Mouse (Mus musculus) limb, embryonic 11.5 days (tissue): ENCODE measurements around the gene Ccdc162. TPM values are rescaled to one million over a fixed set of nuclear protein-coding genes. Genes with fewer than 3 reads are reported as not detected.

Source experiments
- ATAC-seq: fragments of 200-750 bp; cut with Nextera tagmentation; 2 replicates; pipeline ENCODE4 v1.8.0; 2017; ENCODE audit warnings: low read depth; ENCODE audit not compliant: insufficient number of reproducible peaks, low FRiP score, low TSS enrichment
- DNase-seq: peaks from one replicate; pipeline ENCODE4 v3.0.0-alpha.2; 2015; ENCODE audit warnings: low spot score
- H3K27ac ChIP-seq: fragments of 300-500 bp; sonication (generic); replicated peaks from 2 replicates; pipeline ENCODE4 v1.5.1; 2014; ENCODE audit warnings: low read depth, mild to moderate bottlenecking, low read length
- H3K27me3 ChIP-seq: fragments of 300-500 bp; sonication (generic); 2 replicates; pipeline ENCODE4 v1.6.1; 2014; ENCODE audit warnings: mild to moderate bottlenecking, low read length, mixed read lengths; ENCODE audit not compliant: control insufficient read depth, insufficient read depth
- H3K36me3 ChIP-seq: fragments of 300-500 bp; sonication (generic); 2 replicates; pipeline ENCODE4 v1.6.1; 2014; ENCODE audit warnings: mild to moderate bottlenecking, low read length, moderate library complexity, mixed read lengths; ENCODE audit not compliant: control insufficient read depth, insufficient read depth
- H3K4me1 ChIP-seq: fragments of 300-500 bp; sonication (generic); 2 replicates; pipeline ENCODE4 v1.6.1; 2014; ENCODE audit warnings: low read length, mixed read lengths; ENCODE audit not compliant: control insufficient read depth, insufficient read depth
- H3K4me2 ChIP-seq: fragments of 300-500 bp; sonication (generic); 2 replicates; pipeline ENCODE4 v1.6.1; 2014; ENCODE audit warnings: low read depth, mild to moderate bottlenecking, moderate library complexity; ENCODE audit not compliant: severe bottlenecking
- H3K4me3 ChIP-seq: fragments of 300-500 bp; sonication (generic); 2 replicates; pipeline ENCODE4 v1.5.1; 2014; ENCODE audit warnings: low read depth, low read length
- H3K9ac ChIP-seq: fragments of 300-500 bp; sonication (generic); 2 replicates; pipeline ENCODE4 v1.6.1; 2014; ENCODE audit warnings: mild to moderate bottlenecking, low read length
- H3K9me3 ChIP-seq: fragments of 300-500 bp; sonication (generic); 2 replicates; pipeline ENCODE4 v1.6.1; 2016; ENCODE audit warnings: low read length; ENCODE audit not compliant: control insufficient read depth
- WGBS: fragments of 180-500 bp; shearing (Covaris S2); extraction: QIAGEN DNeasy Blood & Tissue Kit; methylation state at CpG from one replicate; pipeline ENCODE4 v1.1.7; 2014; 5-methylcytosine and 5-hydroxymethylcytosine counted together
- polyA plus RNA-seq: library from polyadenylated mRNA; unstranded; fragments of >200 nt; fragmentation: Nextera tagmentation; extraction: Ambion mirVana; gene quantifications from 2 replicates; pipeline ENCODE4 v1.2.1, GENCODE M21; 2014

The Ccdc162 gene
- polyA plus RNA-seq, 1 experiment from 2014 or later = 0.29 TPM

DNA sequence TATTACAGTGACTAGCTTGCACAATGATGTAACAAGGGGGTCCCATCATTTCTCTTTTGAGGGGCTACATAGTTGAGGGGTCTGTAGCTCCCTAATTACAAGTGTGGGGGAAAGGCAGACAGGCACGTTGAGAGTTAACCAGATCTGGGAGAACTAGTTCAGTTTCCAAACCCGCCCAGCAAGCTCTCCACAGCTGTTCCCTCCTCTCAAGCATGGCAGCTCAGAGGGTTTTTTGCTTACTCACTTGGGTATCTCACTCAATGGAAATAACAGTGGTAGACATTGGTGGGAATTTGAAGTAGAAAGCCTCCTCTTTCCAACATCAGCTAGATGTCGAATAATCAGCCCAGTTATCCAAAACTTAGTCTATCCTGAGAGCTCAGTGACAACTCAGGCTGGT, 161.4 kb downstream of the Ccdc162 start:
- peaks cover 16% of the 10 kb centered on the region for H3K4me1 ChIP-seq
- WGBS = 84% methylated on average over 3 of the region's 3 CpGs
- ATAC-seq (no peak), DNase-seq (no peak)
- no peak overlapping the region for H3K4me3 ChIP-seq
- H3K36me3 ChIP-seq = no peaks in the 10 kb centered on the region
- H3K9me3 ChIP-seq = peaks cover 2% of the 10 kb centered on the region; the same call in 1 of the 2 replicates
- no peak overlapping the region for H3K4me2 ChIP-seq
- H3K27me3 ChIP-seq = no peaks in the 10 kb centered on the region
- no peak overlapping the region for H3K27ac ChIP-seq
- H3K9ac ChIP-seq = no peak overlapping the region

DNA sequence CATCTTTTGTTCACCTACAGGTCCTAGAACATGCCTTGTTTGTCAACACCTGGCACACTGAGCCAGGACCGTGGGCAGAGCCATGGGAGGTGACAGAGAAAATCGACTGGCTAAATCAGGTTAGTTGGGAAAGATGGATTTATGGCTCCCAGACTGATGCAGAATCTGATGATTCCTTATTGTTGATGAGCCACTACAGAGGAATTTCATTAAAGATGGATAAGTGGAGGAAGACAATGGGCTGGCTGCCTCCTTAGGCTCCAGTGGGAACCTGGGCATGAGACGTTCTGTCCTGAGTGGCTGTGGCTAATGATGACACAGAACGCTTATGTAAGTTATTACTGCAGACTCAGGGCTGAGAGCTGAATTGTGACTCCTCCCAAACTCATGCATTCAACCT, 162.7 kb downstream of the Ccdc162 start:
- Histone ChIP-seq H3K9ac (no peak overlapping the region), H3K9me3 (peaks cover 4% of the 10 kb centered on the region; the same call in 1 of the 2 replicates)

DNA sequence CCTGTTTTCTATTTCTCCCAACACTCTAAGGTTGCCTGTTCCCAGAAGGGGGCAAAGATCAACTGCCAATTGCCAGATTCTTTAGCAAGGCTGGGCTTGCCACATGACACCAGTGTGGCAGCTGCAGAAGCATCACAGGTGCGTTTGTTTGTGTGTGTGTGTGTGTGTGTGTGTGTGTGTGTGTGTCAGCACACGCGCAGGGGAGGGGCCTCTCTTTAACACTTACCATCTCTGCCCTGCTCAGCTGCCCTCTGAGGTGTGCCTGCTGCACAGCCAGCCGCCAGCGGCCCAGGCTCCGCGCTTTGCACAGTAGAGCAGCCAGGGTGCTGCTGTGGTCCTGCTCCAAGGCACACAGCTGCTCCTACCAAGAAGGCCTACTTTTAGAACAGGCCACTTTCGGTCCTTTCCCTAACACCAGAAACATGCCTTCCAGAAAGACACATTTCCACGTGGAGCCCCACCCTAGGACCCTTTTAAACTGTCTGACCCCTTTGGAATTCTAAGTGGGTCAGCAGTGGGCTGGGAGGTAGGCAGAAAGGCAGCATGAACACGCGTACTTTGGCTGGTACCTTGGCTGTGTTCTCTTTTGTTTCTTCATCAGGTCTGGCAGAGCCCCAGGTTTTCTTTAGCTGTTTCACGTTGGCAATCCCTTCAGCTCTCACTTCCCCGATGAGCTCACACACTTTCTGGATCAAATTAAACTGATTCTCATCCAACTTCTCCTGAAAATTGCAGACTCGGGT, 163.4 kb downstream of the Ccdc162 start:
- ATAC-seq = peak; percentile 76; the same call in 1 of the 2 replicates
- Histone ChIP-seq H3K27ac (peak overlapping the region; percentile 62; the same call in 1 of the 2 replicates), H3K36me3 (no peaks in the 10 kb centered on the region), H3K9me3 (peaks cover 4% of the 10 kb centered on the region; the same call in 1 of the 2 replicates), H3K27me3 (no peaks in the 10 kb centered on the region), H3K4me2 (no peak overlapping the region), H3K4me3 (no peak overlapping the region), H3K4me1 (peaks cover 16% of the 10 kb centered on the region), H3K9ac (peak overlapping the region; percentile 4; the same call in 1 of the 2 replicates)
- 31% methylated on average over 14 of the region's 14 CpGs for WGBS
- DNase-seq = peak; percentile 63

More for the DNA sequence above, 162.7 kb downstream of the Ccdc162 start:
- Histone ChIP-seq H3K4me1 (peaks cover 16% of the 10 kb centered on the region), H3K36me3 (no peaks in the 10 kb centered on the region), H3K4me3 (no peak overlapping the region), H3K27me3 (no peaks in the 10 kb centered on the region), H3K27ac (no peak overlapping the region), H3K4me2 (no peak overlapping the region)
- 62% methylated on average over 4 of the region's 4 CpGs for WGBS
- DNase-seq (no peak), ATAC-seq (no peak)

DNA sequence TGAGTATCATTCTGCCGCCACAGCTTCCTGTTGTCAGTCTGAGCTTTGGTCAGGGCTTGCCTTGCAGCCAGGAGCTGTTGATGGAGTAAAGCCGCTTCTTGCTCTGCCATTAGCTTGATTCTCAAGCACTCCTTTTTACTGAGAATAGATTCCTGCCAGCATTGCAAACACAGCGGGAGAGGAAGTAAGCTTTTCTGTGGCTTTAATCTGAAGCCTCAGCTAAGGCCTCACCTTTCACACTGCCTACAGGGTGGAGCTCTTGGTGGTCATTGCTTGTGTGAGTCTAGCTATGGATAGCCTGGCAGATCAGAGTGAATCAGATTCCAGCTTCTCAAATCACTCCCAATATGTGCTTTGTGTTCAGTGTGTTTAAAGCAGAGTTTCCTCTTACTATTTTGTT, 164.1 kb downstream of the Ccdc162 start:
- Histone ChIP-seq H3K9me3 (peaks cover 4% of the 10 kb centered on the region; the same call in 1 of the 2 replicates), H3K9ac (no peak overlapping the region), H3K4me1 (peaks cover 16% of the 10 kb centered on the region), H3K27ac (0 out of 2 replicates have a peak overlapping the region, but pooled peaks have one; percentile 2), H3K4me2 (no peak overlapping the region), H3K36me3 (no peaks in the 10 kb centered on the region), H3K27me3 (no peaks in the 10 kb centered on the region), H3K4me3 (no peak overlapping the region)
- DNase-seq = peak; percentile 32
- no peak for ATAC-seq
- 20% methylated on average over 3 of the region's 3 CpGs for WGBS

DNA sequence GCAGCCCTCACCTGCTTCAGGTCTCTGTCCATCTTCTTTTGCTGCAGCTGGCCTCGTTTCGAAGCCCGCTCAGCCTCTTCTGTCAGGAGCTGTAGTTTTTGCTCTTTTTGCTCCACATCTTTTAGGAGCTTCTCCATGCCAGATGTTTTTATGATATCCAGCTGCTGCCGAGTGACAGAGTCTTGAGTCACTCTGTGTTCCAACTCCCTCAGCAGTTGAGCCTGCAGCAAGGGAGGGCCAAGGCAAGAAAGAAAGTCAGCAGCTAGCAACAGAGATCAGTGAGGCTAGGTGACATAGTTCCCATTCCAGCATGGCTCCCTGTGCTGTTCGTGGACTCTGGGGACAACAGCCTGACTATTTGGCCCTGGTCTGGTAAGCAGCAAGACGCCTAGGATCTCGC, 165.7 kb downstream of the Ccdc162 start:
- H3K4me2 ChIP-seq = no peak overlapping the region
- no peaks in the 10 kb centered on the region for H3K36me3 ChIP-seq
- WGBS = 74% methylated on average over 7 of the region's 7 CpGs
- no peak for ATAC-seq
- H3K27ac ChIP-seq = 0 out of 2 replicates have a peak overlapping the region, but pooled peaks have one; percentile 30
- no peak overlapping the region for H3K4me3 ChIP-seq
- DNase-seq = no peak
- no peak overlapping the region for H3K9ac ChIP-seq
- H3K4me1 ChIP-seq = peaks cover 16% of the 10 kb centered on the region
- H3K27me3 ChIP-seq = no peaks in the 10 kb centered on the region
- H3K9me3 ChIP-seq = peaks cover 4% of the 10 kb centered on the region; the same call in 1 of the 2 replicates

DNA sequence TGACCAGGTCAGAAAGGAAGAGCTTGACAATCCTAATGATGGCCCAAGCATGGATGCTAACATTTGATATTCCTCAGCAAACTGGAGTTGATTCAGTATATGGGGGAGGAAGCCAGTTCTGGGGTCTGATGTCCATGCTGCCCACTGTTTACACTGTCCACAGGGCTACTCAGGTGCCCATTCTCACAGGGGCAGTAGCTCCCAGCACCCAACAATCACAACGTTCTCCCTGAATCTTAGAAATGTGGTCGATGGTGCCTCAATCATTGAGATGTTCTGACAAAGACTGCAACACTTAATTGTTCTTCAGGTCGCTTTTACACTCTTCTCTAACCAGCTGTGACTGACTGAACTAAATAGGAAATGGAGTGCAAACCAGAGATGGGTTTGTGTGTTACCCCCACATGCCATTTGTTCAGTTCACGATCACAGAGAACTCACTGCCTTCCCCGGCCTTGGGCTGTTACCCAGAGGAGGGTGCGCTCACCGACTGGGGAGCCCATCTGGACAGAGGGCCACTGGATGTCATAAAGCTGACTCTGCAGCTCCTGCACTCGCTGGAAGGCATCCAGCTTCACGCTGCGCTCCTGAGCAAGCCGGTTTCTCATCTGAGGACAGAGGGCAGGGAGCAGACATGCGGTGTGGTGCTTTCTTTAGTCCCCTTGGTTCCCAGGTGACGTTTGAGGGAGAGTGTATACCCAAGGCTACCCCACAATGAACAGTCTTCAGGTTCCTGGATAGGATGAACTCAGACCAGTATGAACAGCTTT, 169.9 kb downstream of the Ccdc162 start:
- DNase-seq = no peak
- H3K4me3 ChIP-seq = no peak overlapping the region
- H3K27ac ChIP-seq = no peak overlapping the region
- no peaks in the 10 kb centered on the region for H3K27me3 ChIP-seq
- no peak overlapping the region for H3K4me2 ChIP-seq
- peaks cover 4% of the 10 kb centered on the region; the same call in 1 of the 2 replicates for H3K9me3 ChIP-seq
- WGBS = 61% methylated on average over 13 of the region's 13 CpGs
- no peak overlapping the region for H3K9ac ChIP-seq
- H3K4me1 ChIP-seq = 0 out of 2 replicates have a peak, but pooled peaks cover 2% of the 10 kb centered on the region
- ATAC-seq = no peak
- H3K36me3 ChIP-seq = no peaks in the 10 kb centered on the region

DNA sequence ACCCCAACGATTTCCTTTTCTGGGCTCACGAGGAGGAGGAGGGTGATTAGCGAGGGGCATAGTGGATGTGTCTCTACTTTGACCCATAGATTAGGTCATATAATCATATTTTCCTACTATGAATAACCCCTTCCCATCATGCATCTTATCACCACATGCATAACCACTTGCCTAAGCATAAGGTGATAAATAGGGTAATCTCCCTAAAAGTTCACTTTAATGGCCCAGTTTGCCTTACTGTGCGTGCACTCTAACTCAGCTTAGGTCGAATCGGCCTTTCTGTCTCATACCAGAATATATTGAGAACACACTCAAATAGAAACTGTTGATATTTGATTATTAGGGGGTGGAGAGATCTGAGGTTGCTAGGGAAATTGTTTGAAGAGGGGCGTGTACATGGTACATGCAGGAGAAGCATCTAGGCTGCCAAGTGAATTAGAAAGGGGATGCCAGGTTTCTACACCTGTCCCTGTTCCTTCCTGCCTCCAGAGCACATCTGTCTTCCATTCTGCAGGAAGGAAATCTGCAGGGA, 171.1 kb downstream of the Ccdc162 start:
- WGBS = 68% methylated on average over 7 of the region's 7 CpGs
- Histone ChIP-seq H3K27ac (no peak overlapping the region), H3K9me3 (peaks cover 4% of the 10 kb centered on the region; the same call in 1 of the 2 replicates), H3K36me3 (no peaks in the 10 kb centered on the region), H3K27me3 (no peaks in the 10 kb centered on the region), H3K9ac (no peak overlapping the region), H3K4me3 (no peak overlapping the region), H3K4me1 (no peaks in the 10 kb centered on the region), H3K4me2 (no peak overlapping the region)
- no peak for DNase-seq
- ATAC-seq = no peak

DNA sequence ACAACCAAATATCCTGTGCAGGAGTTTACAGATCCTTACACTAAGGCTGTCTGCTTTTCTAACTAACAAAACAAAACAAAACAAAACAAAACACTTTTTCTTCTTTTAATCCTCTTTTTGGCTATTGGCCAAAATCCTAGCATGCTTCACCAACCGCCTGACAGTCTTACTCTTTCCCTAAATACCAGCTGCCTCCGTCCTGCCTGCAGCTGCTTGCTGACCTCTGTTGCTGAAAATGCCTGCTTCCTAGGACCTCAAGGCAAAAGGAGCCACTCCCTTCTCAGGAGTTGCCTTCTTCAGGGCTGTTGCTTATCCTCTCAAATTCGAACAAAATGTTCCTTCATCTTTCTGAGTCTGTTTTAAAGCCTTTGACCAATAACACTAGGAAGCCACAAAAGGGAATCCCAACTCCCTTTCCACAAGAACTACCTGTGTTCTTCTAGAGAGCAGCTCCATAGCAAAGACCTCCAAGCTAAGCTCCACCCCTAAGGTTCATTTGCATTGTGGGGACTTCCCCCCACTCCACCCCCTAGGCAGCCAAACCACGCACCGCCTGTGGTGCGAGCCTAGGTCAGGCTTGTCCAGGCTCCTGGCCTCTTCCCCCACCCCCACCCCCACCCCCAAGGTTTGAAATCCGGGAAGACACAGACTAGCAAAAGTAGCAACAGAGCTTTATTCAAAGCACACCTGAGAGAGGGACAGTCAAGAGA, 171.8 kb downstream of the Ccdc162 start:
- Histone ChIP-seq H3K27ac (no peak overlapping the region), H3K9me3 (peaks cover 4% of the 10 kb centered on the region; the same call in 1 of the 2 replicates), H3K4me2 (no peak overlapping the region), H3K9ac (no peak overlapping the region), H3K4me1 (no peaks in the 10 kb centered on the region), H3K36me3 (no peaks in the 10 kb centered on the region), H3K27me3 (no peaks in the 10 kb centered on the region), H3K4me3 (no peak overlapping the region)
- ATAC-seq = no peak
- DNase-seq = no peak
- WGBS = 5% methylated on average over 7 of the region's 7 CpGs
